Mouse (Mus musculus) heart, postnatal 14 days (tissue): ENCODE data around the gene Shf. TPM values are rescaled to one million over a fixed set of nuclear protein-coding genes. Genes with fewer than 3 reads are reported as not detected.
"Not testable (repeated sequence)": the region's sequence is repeated elsewhere in the genome, so short reads cannot be mapped to it uniquely, and the experiment has no call there.

Experiments
- DNase-seq, 2 experiments: peaks; one replicate each; pipeline ENCODE4 v3.0.0; 2021 to 2022
- intact Hi-C: fragments of 180-260 bp; cut with DNase I; formaldehyde crosslinking; loops from one replicate; pipeline ENCODE4 v1.15.1; 2025
- total RNA-seq, 2 experiments: library from RNA; stranded (reverse); gene quantifications; 2 replicates each; pipeline ENCODE4 v1.2.3; 2021

Gene Shf
- total RNA-seq, 2 experiments from 2014 or later: 4.9 to 6.2 TPM

GRCm38 (mm10) chr2:122351156-122351930, 17.6 kb downstream of the Shf start:
- DNase-seq: no peak
- intact Hi-C loops: no loop called here

- no peak for DNase-seq
- intact Hi-C loops: loop anchor here (2.0 kb wide), 1 partner anchor 210 kb away; no protein-coding TSS in a partner anchor
Measured at GRCm38 (mm10) chr2:122349136-122349785, 19.7 kb downstream of the Shf start.

- DNase-seq: peak; percentile 94 to 96
- intact Hi-C loops: loop anchor here (1.0 to 2.0 kb wide), 2 partner anchors 29 to 210 kb away; no protein-coding TSS in a partner anchor
Measured at GRCm38 (mm10) chr2:122348531-122349131, 20.3 kb downstream of the Shf start.

- DNase-seq: no peak
- intact Hi-C loops: no loop called here
Measured at GRCm38 (mm10) chr2:122347257-122347656, 21.7 kb downstream of the Shf start.

GRCm38 (mm10) chr2:122346164-122346563, 22.8 kb downstream of the Shf start:
- intact Hi-C loops, DNase-seq: not testable (repeated sequence)

GRCm38 (mm10) chr2:122345106-122345893, 23.7 kb downstream of the Shf start:
- DNase-seq: no peak
- intact Hi-C loops: no loop called here

GRCm38 (mm10) chr2:122337291-122337690, 31.7 kb downstream of the Shf start:
- intact Hi-C loops: no loop called here
- DNase-seq: no peak

- intact Hi-C loops: no loop called here
- peak; percentile 31 to 41 for DNase-seq
Measured at GRCm38 (mm10) chr2:122334170-122334569, 34.8 kb downstream of the Shf start.

- no peak for DNase-seq
- intact Hi-C loops: no loop called here
Measured at GRCm38 (mm10) chr2:122332222-122332621, 36.7 kb downstream of the Shf start.

- intact Hi-C loops, DNase-seq: not testable (repeated sequence)
Measured at GRCm38 (mm10) chr2:122330317-122330716, 38.6 kb downstream of the Shf start.

- no peak for DNase-seq
- intact Hi-C loops: no loop called here
Measured at GRCm38 (mm10) chr2:122327986-122328385, 41.0 kb downstream of the Shf start.

- intact Hi-C loops: no loop called here
- DNase-seq: no peak
Measured at GRCm38 (mm10) chr2:122325361-122325760, 43.6 kb downstream of the Shf start.

- intact Hi-C loops: no loop called here
- DNase-seq: no peak
Measured at GRCm38 (mm10) chr2:122324586-122324985, 44.4 kb downstream of the Shf start.

GRCm38 (mm10) chr2:122323960-122324359, 45.0 kb downstream of the Shf start:
- intact Hi-C loops: no loop called here
- no peak for DNase-seq

- DNase-seq: no peak
- intact Hi-C loops: no loop called here
Measured at GRCm38 (mm10) chr2:122317384-122317783, 51.6 kb downstream of the Shf start.

GRCm38 (mm10) chr2:122315372-122315771, 53.6 kb downstream of the Shf start, which contains the start of gene Duox1:
Gene Duox1 (plus strand): TSS chr2:122315672.
- DNase-seq: no peak
- intact Hi-C loops: no loop called here

GRCm38 (mm10) chr2:122313536-122313935, 55.4 kb downstream of the Shf start, which contains the start of gene Duoxa1:
Gene Duoxa1 (minus strand): TSS chr2:122313730.
- DNase-seq: no peak
- intact Hi-C loops: no loop called here

- intact Hi-C loops: no loop called here
- DNase-seq: peak; percentile 60 to 76
Measured at GRCm38 (mm10) chr2:122312722-122313417, 56.1 kb downstream of the Shf start.

- intact Hi-C loops: no loop called here
Measured at GRCm38 (mm10) chr2:122311561-122311960, 57.4 kb downstream of the Shf start.

GRCm38 (mm10) chr2:122309647-122310046, 59.3 kb downstream of the Shf start:
- no peak for DNase-seq
- intact Hi-C loops: no loop called here

More at GRCm38 (mm10) chr2:122311561-122311960, 57.4 kb downstream of the Shf start:
- DNase-seq: no peak
